Comparison of ENCODE assay signal across 9 mouse cellular contexts in genomic region chr7:119076712-119077619, GRCm38 (mm10).
DNase-seq lines count a peak whose midpoint lies in the region; ATAC-seq lines count a peak whose summit lies in the region.
"Had no signal": no experiment of that assay in that cellular context is flagged by ENCODE, and none has a peak within 500 bp of the region (broad histone marks: within the 10 kb centered on the region; RNA-seq: fewer than 3 reads in every experiment).

No protein-coding gene starts in this region.

- no peak overlapping the region for H3K4me2 ChIP-seq in embryonic facial prominence, embryonic 12.5 days (replicated peaks)
- H3K4me2 ChIP-seq in kidney, embryonic 16.5 days (replicated peaks; ENCODE audit: low read depth, low read length), result no peak overlapping the region
- peak overlapping the region; percentile 39 for H3K4me2 ChIP-seq in midbrain, embryonic 16.5 days (ENCODE audit: low read length)
- H3K4me2 ChIP-seq: liver, embryonic 15.5 days had no signal

- no peak overlapping the region for H3K27ac ChIP-seq in embryonic facial prominence, embryonic 12.5 days
- no peak overlapping the region for H3K27ac ChIP-seq in kidney, embryonic 16.5 days (ENCODE audit: low read length)
- peak overlapping the region; percentile 61 for H3K27ac ChIP-seq in midbrain, embryonic 16.5 days (ENCODE audit: low read length)
- H3K27ac ChIP-seq: liver, embryonic 15.5 days had no signal

- intact Hi-C loops in left cerebral cortex, postnatal 4 days (cut with DNase I), result no loop called here

- 51% methylated on average over 12 of the region's 12 CpGs for WGBS in embryonic facial prominence, embryonic 12.5 days
- WGBS in kidney, embryonic 16.5 days, result 51% methylated on average over 12 of the region's 12 CpGs
- WGBS in midbrain, embryonic 16.5 days, result 37% methylated on average over 12 of the region's 12 CpGs

- H3K9ac ChIP-seq in embryonic facial prominence, embryonic 12.5 days, result no peak overlapping the region
- H3K9ac ChIP-seq in kidney, embryonic 16.5 days (replicated peaks; ENCODE audit: low read length), result no peak overlapping the region
- peak overlapping the region; percentile 34; the same call in 1 of the 2 replicates for H3K9ac ChIP-seq in midbrain, embryonic 16.5 days (ENCODE audit: low read depth, low read length)
- H3K9ac ChIP-seq: liver, embryonic 15.5 days had no signal

- H3K4me1 ChIP-seq in embryonic facial prominence, embryonic 12.5 days, result no peaks in the 10 kb centered on the region
- H3K4me1 ChIP-seq in kidney, embryonic 16.5 days (ENCODE audit: insufficient read depth, low read length), result 0 out of 2 replicates have a peak, but pooled peaks cover 2% of the 10 kb centered on the region
- H3K4me1 ChIP-seq in midbrain, embryonic 16.5 days (ENCODE audit: control insufficient read depth, insufficient read depth, low read length), result peaks cover 7% of the 10 kb centered on the region; the same call in 1 of the 2 replicates
- H3K4me1 ChIP-seq: liver, embryonic 15.5 days had no signal

- peak; percentile 30 for DNase-seq in left cerebral cortex, postnatal 4 days
- DNase-seq in left cerebral cortex, adult 9 months (ENCODE audit: low spot score in 2 of 2), result no peak
- DNase-seq in urinary bladder, postnatal 10 days (ENCODE audit: low spot score), result no peak
- DNase-seq in spleen, postnatal 36 days (ENCODE audit: low spot score in 2 of 2), result no peak
- DNase-seq in spleen, postnatal 10 days (ENCODE audit: low spot score in 2 of 2), result no peak

- H3K36me3 ChIP-seq in embryonic facial prominence, embryonic 12.5 days, result no peaks in the 10 kb centered on the region
- no peaks in the 10 kb centered on the region for H3K36me3 ChIP-seq in kidney, embryonic 16.5 days (ENCODE audit: insufficient read depth, low read length)
- H3K36me3 ChIP-seq in midbrain, embryonic 16.5 days (ENCODE audit: control insufficient read depth, insufficient read depth, low read length), result no peaks in the 10 kb centered on the region
- H3K36me3 ChIP-seq: liver, embryonic 15.5 days had no signal

- H3K4me3 ChIP-seq in embryonic facial prominence, embryonic 12.5 days, result no peak overlapping the region
- no peak overlapping the region for H3K4me3 ChIP-seq in kidney, embryonic 16.5 days (ENCODE audit: low read length)
- H3K4me3 ChIP-seq in midbrain, embryonic 16.5 days (ENCODE audit: low read depth, low read length), result no peak overlapping the region; the same call in 1 of the 2 replicates
- H3K4me3 ChIP-seq: liver, embryonic 15.5 days had no signal

- 0 out of 2 replicates have a peak, but pooled peaks have one; percentile 17 for ATAC-seq in embryonic facial prominence, embryonic 12.5 days (ENCODE audit: insufficient number of reproducible peaks, insufficient read depth, low FRiP score, low TSS enrichment)
- ATAC-seq in kidney, embryonic 16.5 days (ENCODE audit: low FRiP score, low TSS enrichment), result peak; percentile 80
- peak; percentile 92 for ATAC-seq in midbrain, embryonic 16.5 days

- 0 out of 2 replicates have a peak, but pooled peaks cover 3% of the 10 kb centered on the region for H3K27me3 ChIP-seq in embryonic facial prominence, embryonic 12.5 days
- H3K27me3 ChIP-seq in kidney, embryonic 16.5 days (ENCODE audit: insufficient read depth, low read length), result no peaks in the 10 kb centered on the region
- H3K27me3 ChIP-seq in midbrain, embryonic 16.5 days (ENCODE audit: control insufficient read depth, insufficient read depth, low read depth, low read length), result no peaks in the 10 kb centered on the region
- H3K27me3 ChIP-seq: liver, embryonic 15.5 days had no signal

- H3K9me3 ChIP-seq in embryonic facial prominence, embryonic 12.5 days, result no peaks in the 10 kb centered on the region
- H3K9me3 ChIP-seq in kidney, embryonic 16.5 days (ENCODE audit: low read length), result no peaks in the 10 kb centered on the region
- no peaks in the 10 kb centered on the region for H3K9me3 ChIP-seq in midbrain, embryonic 16.5 days (replicated peaks; ENCODE audit: control insufficient read depth, low read length, poor library complexity, severe bottlenecking)
- H3K9me3 ChIP-seq: liver, embryonic 15.5 days had no signal

Comparison
In these comparisons a context has a peak if more than half of its experiments do, and no peak if none do; other contexts are left out.
1. ATAC-seq: peak in every context shown above with its lines; median percentile 92 in midbrain, embryonic 16.5 days; 80 in kidney, embryonic 16.5 days; 17 in embryonic facial prominence, embryonic 12.5 days.